Mouse (Mus musculus) spleen, postnatal 10 days (tissue): ENCODE results near the gene 1700010I14Rik.
A peak's percentile ranks its signal among the peaks of the same experiment; 100 is the strongest.

Experiments
- DNase-seq, 2 experiments: peaks; one replicate each; pipeline ENCODE4 v3.0.0; 2021 to 2022; ENCODE audit warnings: low spot score in 2 of 2

Gene 1700010I14Rik

DNA sequence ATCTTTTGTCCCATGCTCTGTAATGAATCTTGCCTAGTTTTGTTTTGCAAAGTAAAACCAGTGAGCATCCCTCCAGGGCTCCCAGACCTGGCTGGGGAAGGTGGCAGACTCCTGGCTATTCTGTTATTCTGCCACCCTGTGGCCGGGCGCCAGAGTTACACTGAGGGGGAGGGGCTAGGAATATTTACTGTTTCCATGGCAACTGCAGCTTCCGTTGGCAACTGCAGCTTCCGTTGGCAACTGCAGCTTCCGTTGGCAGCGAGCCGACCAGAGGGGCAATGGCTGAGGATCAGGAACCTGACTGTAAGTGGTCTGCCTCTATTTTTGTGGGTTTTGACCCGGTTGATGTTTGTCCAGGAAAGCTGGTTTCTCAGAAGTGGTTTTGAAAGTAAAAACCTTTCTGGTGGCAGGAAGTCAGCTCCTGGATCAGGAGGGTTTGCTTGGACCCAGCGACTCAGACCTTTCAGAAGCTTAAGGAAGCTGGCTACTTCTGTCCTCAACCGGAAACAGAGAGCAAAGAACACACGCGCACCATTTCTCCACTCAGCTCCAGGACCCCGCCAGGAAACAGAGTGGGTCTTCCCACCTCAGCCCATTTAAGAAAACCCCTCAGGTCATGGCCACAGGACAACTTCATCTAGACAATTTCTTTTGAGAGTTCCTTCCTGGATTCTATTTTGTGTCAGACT is at the start of gene 1700010I14Rik:
Gene 1700010I14Rik (plus strand): TSS at position 215 of the 689 bp plus-strand sequence.
- peak; percentile 50 to 82 for DNase-seq

- no peak for DNase-seq
Observed at GRCm38 (mm10) chr17:8951588-8951987, 36.5 kb upstream of the 1700010I14Rik start.

GRCm38 (mm10) chr17:8952951-8953350 is 35.2 kb upstream of the 1700010I14Rik start:
- DNase-seq: no peak

DNA sequence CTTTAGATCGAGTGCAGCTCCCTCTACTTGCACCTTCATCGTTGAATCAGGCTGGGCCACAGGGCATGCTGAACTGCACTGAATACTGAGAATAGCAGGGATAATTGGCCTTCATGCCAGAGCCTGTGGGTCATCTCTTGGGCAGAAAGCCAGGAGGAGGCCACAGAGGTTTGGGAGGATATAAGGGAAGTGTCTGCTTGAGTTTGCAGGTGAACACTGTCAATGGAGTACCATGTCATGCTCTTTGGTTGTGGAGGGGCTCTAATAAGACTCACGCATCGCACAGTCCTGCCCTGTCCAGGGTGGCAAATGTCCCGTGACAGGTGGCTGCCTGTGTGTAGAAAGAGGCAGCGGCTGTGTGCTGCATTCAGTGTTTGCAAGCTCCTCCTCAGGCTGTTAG is 30.0 kb upstream of the 1700010I14Rik start:
- no peak for DNase-seq

- no peak for DNase-seq
Observed at GRCm38 (mm10) chr17:8960386-8960785, 27.7 kb upstream of the 1700010I14Rik start.

DNA sequence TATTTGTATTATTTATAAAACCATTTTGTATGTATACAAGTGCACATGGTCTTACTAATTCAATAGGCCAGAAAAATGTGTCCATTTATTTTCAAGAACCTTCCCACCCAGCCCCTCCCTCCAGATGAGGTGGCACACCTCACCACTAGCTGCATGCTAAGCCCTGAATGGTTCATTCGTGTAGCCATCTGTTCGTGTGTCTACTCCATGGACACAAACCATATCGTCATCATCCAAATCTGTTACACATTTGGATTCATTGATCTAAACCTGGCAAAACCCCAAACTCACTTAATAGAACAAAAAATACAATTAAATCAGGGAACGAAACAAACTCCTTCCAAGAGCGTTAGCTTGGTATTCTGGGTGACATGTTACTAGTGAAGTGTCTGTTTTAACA is 27.0 kb upstream of the 1700010I14Rik start:
- no peak for DNase-seq

- no peak for DNase-seq
Observed at GRCm38 (mm10) chr17:8961644-8962043, 26.5 kb upstream of the 1700010I14Rik start.

DNA sequence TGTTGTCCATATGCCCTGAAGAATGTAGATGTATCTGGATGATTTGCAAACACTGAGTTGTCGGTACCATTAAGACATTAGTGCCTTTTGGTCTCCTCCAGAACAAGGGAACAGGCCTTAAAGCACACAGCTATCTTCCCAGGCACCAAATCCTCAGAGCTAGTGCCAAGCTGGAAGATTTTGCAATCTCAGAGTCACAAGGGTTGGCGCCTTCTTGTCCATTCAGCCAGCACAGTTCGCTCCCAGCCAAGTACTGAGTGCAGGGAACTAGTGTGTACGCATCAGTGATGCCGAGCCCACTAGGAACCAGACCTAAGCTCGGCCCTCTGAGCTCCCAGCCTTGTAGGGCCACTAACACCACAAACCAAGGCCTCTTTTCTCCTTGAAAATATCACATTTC is 23.0 kb upstream of the 1700010I14Rik start:
- DNase-seq: no peak

- DNase-seq: no peak
Observed at GRCm38 (mm10) chr17:8972152-8972854, 15.8 kb upstream of the 1700010I14Rik start.

GRCm38 (mm10) chr17:8973331-8973730 is 14.8 kb upstream of the 1700010I14Rik start:
- no peak for DNase-seq

DNA sequence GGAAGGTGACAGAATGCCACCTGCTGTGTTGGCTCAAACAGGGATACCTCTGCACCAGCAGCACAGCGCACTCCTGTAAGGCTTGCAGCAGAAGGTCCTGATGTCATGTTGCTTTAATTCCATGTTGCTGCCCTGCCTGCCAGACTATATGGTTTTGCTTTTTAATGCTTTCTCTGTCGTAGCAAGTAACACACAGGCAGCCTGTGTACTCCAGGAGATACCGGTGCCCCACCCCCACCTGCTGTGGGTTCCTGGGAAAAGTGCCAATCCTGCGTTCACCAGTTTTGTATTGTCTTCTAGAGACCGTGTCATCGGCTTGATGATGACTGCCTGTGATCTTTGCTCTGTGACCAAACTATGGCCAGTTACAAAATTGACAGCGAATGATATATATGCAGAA is 13.7 kb upstream of the 1700010I14Rik start:
- DNase-seq: no peak

DNA sequence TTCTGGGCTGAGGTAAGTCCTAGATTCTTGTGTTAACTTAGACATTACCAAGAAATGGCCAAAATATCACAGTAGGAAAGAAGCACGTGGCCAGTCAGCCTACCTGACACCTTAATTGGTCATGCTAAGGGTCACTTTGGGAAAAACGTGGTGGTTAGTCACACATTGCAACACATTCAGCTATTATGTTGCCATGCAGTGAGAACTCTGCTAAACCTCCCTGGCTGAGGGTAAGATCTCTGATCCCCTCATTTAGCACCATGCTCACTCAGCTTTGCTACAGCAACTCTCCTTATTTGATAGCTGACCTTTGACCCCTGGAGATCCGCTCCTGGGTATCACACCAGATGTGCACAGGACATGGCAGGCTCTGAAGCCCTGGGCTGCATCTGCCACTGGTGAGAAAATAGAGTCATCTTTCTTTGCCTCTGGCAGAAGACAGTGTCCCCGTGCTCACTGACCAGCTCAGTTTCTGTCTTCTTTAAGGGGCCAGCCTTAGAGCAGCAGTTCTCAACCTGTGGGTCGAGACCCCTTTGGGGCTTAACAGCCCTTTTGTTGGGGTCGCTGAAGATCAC is 13.2 kb upstream of the 1700010I14Rik start:
- no peak for DNase-seq

DNA sequence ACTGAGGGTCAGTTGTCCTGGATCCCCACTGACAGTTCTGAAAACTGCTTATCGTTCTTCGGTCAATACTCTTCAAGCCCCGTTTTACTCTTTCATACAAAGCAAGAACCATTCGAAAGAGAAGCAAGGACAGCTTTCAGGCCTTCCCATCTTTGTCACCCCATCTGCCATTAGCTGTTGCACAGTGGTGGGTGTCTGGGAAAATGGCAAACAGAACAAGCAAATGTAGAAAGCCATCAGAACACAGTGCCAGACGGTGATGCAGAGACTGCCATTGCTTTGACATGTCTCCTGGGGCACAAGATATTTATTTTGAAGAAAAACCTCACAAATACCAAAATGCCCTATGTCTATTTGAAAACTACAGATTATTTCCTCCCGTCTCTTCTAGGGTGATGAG is 11.4 kb upstream of the 1700010I14Rik start:
- no peak for DNase-seq

DNA sequence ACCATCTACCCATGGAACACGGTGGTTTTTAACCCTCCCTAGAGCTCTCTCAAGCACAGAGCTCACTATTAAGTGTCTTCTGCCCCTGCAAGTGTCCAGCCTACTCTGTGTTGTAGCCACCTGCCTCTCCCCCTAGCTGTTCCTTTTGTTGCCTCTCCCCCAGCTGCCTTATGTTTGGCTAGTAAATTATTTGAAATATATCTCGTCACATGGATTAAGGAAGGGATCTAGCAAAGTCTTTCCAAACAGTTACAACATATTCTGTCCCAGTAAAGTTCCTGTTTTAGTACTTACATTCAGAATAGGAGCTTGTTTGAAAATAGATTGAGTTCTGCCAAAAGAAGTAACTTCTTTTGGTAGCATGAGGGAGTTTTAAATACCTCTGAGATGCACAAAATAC is 10.9 kb upstream of the 1700010I14Rik start:
- no peak for DNase-seq

DNA sequence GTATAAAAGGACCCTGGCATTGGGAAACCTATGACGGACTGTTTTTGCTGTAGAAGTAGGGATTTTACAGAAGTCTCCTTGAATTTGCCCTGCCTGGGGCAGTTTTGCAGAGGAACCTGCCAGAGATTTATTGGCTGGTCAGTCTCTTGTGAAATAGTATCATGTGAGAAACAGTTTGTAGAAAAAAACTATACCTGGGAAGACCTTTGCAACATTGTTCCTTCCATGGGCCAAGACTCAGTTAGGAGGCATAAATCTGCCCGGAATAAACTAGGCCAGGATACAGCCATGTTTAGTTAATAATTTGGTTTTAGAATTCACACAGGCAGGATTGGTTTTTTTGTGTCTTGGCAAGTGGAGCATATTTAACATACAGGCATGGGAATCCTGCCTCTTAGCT is 4.6 kb upstream of the 1700010I14Rik start:
- DNase-seq: no peak

GRCm38 (mm10) chr17:8985714-8986113 is 2.4 kb upstream of the 1700010I14Rik start:
- DNase-seq: no peak

DNA sequence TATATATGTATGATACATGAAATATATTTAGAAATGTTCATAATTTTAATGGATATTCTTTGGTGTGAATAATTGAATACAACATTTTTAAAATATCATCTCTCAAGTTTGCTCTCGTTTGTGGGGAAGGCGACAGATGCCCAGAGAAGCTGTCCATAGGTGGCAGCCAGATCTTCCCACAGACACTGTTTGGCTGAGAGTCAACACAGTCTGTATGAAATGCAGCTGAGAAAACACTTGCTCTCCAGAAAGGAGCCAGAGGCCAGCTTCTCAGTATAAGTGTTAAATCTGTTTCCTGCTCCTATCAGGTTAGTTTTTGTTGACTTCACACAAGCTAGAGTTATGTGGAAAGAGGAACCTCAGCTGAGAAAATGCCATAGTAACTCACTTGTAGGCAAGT is 1.6 kb upstream of the 1700010I14Rik start:
- no peak for DNase-seq

DNA sequence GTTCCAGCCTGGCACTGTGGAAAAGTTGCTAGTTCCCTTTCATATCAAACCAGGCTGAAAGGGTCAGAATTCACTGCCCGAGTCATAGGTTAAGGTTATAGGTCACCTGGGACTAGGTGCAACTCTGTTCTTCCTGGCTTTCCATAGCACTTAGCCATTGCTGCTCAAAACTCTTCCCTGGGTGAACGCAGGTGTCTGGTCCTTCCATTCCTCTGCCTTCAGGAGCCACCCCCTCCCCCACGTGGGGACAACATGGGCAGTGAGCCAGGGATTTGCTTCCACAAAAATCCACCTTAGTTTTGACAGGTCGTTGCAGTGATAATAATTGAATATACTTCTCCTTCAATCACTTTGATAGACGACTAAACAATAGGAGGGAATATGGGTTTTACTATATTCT is 764 bp upstream of the 1700010I14Rik start:
- DNase-seq: no peak

GRCm38 (mm10) chr17:8991160-8991559 is 3.0 kb downstream of the 1700010I14Rik start:
- peak in 1 of 2 experiments; percentile 54 for DNase-seq

DNA sequence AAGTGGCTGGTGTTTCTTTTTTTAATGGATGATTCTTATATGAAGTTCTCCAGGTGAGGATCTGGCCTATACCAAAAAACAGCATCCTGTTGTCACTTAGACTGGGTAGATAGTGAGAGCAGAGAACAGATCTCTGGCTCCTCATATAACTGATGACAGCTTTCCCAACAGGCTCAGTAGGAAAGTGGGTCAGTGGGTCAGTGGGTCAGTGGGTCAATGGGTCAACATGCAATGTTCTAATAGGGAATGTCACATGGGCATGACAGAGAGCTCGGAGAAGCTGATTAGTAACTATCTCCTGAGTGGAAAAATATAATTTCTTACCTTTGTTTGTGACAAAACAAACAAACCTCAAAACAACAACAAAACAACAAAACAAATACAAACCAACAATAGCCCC is 7.2 kb downstream of the 1700010I14Rik start:
- DNase-seq: no peak

- DNase-seq: no peak
Observed at GRCm38 (mm10) chr17:9002438-9002837, 14.3 kb downstream of the 1700010I14Rik start.

DNA sequence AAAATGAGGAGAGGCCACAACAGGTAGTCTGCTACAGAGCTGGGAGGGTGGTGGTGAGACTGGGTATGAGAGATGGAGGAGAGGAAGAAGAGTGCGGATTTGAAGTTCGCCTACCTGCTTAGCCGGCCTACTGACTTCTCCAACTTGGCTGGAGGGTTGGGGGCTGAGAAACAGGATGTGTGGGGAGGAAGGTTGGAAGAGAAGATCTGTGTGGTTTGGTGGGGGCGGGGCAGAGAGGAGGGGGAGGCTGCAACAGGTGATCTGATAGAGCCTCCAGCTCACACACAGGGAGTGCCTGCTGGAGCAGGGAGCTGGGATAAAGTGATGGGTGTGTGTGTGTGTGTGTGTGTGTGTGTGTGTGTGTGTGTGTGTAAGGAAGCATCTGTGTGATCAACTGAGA is 16.4 kb downstream of the 1700010I14Rik start:
- no peak for DNase-seq
